Mouse (Mus musculus): ENCODE measurements around the gene Kcnj9.
A peak's percentile ranks its signal among the peaks of the same experiment; 100 is the strongest.

The Kcnj9 gene

DNA sequence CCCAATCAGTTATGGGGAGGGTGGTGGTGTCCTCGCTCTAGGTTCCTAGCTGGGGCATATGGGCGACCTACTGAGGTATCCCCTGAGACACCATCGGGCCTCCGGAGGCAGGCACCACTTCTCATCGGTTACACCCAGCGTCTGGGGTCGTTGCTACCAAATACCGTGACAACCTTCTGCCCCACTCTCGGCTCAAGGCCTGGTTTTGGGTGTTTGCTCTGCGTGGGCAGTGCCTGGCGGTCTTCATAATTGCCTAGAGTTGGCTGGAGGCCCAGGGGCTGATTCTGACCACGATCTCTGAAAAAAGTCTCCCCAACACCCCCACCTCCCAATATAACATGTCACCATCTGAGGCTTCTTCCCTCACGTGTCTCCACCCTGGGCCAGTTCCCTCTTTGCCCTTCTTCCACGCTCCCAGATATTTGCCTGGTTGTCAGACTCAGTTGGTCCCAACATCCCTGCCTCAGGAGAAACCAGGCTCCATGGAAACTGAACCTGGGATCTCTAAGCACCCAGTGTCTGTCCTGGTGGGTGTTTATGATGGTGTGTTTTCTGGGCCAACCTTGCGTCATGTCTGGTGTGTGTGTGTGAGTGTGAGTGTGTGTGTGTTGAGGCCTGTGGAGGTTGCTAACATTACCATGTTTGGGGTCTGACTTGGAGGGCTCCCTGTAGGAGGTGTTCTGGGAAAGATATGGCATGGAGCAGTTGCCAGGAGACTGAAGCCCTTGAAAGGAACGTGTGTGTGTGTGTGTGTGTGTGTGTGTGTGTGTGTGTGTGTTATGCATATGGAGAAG lies 16.2 kb downstream of the Kcnj9 start:
- no peak for DNase-seq (ENCODE audit: low spot score)

DNA sequence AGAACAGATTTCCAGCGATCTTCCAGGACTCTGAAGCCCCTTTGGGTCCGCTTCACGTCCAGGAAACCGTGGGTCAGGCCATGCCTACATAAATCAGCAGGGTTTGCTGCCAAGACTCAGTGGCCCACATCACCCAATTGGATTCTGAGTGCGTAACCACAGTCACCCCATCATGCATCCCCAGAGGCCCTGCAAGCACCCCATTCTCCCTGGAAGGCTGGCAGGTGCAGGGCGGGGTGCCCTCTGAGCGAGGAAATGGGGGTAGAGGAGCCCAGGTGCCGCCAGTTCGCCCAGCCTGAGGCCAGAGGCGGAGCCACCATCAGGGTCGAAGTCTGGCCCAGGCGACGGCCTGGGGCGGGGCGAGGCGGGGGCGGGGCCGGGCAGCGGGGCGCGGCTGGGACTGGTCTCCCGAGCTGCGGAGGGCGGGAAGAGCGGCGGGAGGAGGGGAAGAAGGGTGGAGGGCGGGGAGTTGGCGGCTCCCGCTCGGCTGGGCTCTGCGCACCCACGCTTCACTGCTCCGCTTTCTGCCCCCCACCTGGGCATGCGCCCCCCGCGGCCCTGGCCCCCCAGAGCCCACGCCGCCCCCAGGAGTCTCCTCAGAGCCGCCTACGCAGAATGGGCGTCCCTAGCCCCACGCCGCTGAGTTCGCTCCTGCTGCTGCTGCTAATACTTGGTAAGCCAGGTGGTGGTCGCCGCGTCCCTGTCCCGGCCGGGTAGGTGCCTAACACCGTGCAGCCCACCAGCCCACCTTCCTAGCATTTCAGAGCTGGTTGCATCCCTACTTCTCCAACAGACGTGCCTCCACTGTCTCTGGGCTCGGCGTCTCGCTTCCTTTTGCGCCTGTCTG lies 17.0 kb downstream of the Kcnj9 start:
- peak; percentile 85 for DNase-seq (ENCODE audit: low spot score)

DNA sequence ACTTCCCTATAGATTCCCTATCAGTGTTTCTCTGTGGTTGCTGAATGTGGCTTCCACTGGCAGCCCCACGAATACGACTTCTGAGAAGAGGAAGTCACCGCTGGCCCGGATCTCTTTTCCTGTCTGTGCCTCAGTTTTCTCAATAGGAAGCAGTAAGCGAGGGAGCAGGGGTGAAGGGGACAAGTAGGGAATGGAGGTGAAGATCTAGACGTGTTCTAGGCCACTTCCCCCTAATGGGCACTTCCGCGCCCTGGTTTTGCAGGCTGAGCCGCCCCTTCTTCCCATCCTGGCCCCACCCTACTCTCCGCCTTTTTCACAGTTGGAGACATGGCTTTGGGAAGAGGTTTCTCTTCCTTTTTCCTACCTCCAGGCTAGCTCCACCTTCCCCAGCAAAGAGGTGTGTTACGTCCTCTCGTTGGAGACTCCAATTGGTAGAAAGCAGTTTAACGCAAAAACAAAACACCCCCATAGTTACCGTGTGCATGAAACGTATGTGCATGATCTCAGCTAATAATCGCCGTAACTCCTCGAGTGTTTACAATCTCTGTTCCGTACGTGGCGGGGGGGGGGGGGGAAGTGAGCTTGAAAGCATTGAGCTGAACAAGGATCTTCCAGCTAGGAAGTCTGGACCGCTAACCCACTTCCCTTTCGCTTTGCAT lies 17.7 kb downstream of the Kcnj9 start:
- DNase-seq (ENCODE audit: low spot score), result peak; percentile 26

GRCm38 (mm10) chr1:172309699-172310398 lies 19.3 kb downstream of the Kcnj9 start:
- DNase-seq (ENCODE audit: low spot score), result peak; percentile 99

GRCm38 (mm10) chr1:172308409-172308808 lies 20.7 kb downstream of the Kcnj9 start:
- DNase-seq (ENCODE audit: low spot score), result no peak

DNA sequence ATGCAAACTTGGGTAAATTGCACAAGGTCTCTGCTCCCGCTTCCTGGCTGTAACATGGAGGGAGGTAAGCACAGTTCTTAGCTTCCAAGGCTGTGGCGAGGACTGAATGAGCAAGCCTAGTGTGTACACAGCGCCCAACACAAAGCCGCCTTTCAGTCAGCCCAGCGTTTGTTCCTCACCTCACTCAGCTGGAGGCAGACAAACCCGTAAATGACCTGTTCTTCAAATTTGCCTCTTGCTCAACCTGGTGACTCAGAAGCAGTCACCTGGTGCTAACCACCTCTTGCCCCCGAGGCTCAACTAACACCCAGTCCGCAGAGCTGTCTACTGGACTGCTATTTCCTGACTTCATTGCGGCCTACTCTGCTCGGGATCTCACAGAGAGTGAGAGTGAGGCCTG lies 21.2 kb downstream of the Kcnj9 start:
- no peak for DNase-seq (ENCODE audit: low spot score)

GRCm38 (mm10) chr1:172306885-172307284 lies 22.2 kb downstream of the Kcnj9 start:
- DNase-seq (ENCODE audit: low spot score), result no peak

DNA sequence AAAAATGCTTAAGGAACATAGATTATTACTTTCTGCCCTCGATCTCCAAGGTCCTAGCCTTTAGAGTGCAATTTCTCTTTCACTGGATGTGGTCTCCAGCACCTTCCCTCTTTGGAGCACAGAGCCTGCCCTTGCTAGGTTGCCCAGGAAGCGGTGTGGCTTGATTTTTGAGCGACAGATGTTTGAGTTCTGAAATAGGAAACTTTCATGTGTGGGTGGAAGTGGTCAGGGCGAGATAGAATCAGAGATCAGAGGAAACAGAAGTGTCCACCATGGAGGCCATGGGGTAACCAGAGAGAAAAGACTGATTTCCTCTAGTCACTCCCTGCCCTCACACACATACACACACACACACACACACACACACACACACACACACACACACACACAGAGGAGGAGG lies 22.9 kb downstream of the Kcnj9 start:
- no peak for DNase-seq (ENCODE audit: low spot score)

DNA sequence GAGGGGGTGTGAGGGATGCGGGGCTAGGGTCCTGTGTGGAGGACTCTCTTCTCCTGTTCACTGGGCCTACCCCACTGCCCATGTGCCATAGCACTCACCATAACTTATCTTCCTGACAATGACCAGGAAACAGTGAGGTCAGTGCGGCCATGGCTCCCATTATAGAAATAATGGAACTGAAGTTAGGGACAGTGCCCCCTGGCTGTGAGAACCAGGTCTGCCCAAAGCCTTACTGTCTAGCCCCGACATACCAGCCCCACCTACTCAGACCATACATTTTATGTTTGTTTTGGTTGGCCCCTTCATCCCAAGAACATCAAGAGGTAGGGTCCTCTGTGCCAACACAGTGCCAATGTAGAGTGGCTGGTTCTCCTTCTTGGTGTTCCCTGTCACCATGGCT lies 23.5 kb downstream of the Kcnj9 start:
- peak; percentile 46 for DNase-seq (ENCODE audit: low spot score)

- no peak for DNase-seq (ENCODE audit: low spot score)
Observed at GRCm38 (mm10) chr1:172305153-172305552, 24.0 kb downstream of the Kcnj9 start.

GRCm38 (mm10) chr1:172304443-172304842 lies 24.7 kb downstream of the Kcnj9 start:
- no peak for DNase-seq (ENCODE audit: low spot score)

DNA sequence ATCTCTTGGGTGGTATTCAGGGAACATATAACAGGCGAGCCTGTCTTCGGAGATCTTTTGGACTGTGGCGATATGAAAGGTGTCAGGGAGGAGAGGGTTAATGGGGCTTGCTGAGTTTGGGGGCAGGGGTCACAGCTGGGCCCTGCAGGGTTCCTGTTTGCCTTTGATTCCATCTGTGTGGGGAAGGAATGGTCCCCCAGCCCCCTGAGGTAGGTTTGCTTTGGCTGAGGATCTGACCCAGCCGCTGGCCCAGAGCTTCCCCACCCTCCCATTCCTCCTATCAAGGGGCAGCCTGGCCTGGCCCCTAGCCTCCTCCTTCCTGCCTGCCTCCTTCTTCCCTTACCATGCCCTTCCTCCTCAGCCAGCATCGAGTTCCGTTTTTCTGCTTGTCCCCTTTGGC lies 26.3 kb downstream of the Kcnj9 start:
- no peak for DNase-seq (ENCODE audit: low spot score)

- DNase-seq (ENCODE audit: low spot score), result no peak
Observed at GRCm38 (mm10) chr1:172302311-172302710, 26.8 kb downstream of the Kcnj9 start.

GRCm38 (mm10) chr1:172301180-172301579 lies 27.9 kb downstream of the Kcnj9 start:
- no peak for DNase-seq (ENCODE audit: low spot score)

DNA sequence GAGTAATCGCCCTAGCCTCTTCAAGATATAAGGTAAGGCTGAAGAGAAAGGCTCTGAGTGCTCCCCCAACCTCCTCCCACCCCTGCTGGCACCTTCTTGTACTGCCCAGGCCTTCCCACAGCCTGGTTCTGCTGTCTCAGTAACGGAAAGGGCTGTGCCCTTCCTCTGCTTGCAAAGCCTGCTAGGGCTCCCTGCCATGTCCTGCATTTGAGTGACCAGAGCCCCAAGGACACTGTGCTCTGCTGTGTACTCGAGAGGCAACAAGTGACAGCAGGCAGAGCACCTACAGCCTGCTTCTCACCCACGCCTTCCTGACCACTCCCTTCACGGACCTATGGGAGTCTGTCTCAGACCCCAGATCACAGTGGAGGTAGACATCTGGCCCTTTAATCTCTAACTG lies 28.9 kb downstream of the Kcnj9 start:
- DNase-seq (ENCODE audit: low spot score), result peak; percentile 34

DNA sequence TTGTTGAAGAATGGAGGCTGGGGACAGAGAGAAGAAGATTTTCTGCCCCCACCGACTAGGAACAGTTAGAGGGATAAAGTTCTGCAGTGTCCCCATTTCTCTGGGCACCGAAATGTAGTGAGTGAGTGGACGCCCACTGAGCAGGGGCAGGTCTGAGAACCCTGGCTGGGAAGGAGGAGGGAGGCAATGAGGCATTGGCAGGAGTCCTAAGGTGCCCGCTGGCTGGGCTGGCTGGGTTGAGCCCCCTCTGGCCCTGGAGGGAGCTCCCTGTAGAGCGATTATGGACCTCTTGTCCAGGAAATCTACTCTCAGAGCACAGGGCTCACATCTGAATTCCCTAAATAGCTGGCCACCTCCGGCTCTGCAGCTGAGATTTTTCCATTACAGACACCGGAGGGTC lies 29.6 kb downstream of the Kcnj9 start:
- DNase-seq (ENCODE audit: low spot score), result no peak

GRCm38 (mm10) chr1:172297611-172298537 lies 31.2 kb downstream of the Kcnj9 start, which contains the start of gene Atp1a2:
Atp1a2 (minus strand) TSS chr1:172298064.
- peak; percentile 57 for DNase-seq (ENCODE audit: low spot score)

DNA sequence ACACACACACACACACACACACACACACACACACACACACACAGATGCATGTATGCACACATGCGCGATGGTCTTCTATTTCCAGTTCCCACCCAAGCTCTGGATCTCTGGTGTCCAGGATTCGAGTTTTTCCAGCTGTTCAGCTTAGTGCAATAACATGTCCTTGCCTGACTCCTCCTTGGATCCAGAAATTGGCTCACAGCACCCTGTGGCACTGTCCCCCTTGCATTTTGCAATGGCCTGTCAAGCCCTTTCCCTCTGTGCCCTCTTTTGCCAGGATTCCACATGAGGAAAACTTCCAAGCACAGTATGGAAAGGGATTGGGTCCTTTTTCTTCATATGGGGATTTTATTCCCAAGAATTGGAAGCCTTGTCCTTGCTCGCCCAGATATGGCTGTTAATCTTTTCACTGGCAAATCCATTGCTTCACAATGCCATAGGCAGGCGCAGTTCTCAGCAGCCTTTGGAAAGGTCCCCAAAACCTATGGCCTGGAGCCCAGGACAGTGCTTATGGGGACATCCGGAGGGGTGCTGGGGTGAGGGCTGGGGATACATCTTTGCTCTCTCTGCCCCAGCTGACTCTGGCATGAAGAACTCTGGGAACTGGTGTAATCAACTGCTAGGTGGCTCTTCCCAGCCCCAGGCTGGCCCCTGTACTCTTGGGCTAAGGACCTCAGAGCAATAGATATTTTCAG lies 32.2 kb downstream of the Kcnj9 start:
- DNase-seq (ENCODE audit: low spot score), result no peak

DNA sequence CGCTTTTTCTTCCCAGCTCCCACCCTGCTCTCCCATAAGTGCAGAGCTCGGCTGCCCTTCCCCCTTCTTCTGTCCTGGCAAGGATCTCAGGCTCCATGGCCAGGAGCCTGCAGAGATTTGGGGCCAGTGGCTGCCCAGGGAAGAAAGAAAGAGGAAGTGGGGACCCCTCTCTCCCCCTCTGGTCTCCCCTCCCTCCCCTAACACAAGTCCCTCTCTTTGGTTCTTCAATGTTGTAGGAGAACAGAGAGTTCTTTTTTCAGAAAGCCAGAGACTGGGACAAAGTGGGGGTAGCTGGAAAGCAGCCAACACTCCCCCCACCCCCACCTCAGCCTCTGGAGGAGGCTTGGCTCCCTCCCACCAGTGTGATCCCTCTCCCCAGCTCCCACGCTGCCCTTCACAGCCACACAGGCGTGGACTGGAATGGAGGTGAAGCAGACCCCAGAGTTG lies 33.3 kb downstream of the Kcnj9 start:
- DNase-seq (ENCODE audit: low spot score), result no peak

DNA sequence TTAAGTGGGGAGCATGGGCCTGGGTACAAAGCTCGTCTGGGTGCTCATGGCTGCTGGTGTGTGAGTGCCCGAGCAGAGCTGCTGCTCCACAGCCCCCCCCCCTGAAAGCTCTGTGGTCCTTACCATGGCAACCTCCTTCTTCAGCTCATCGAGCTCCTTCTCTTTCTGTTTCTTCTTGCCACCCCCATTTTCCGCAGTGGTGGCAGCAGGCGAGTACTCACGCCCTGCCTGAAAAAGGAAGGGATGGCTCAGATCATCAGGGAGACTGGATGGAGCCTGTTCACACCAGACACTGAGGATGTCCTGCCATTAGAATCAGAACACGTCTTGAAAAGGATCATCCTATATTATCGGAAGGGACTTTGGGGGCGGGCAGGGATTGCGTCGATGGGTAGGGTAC lies 35.7 kb downstream of the Kcnj9 start:
- no peak for DNase-seq (ENCODE audit: low spot score)

All from retina, embryonic 14.5 days (tissue).